ENCODE assay signal across 13 mouse cellular contexts in the genomic region with DNA sequence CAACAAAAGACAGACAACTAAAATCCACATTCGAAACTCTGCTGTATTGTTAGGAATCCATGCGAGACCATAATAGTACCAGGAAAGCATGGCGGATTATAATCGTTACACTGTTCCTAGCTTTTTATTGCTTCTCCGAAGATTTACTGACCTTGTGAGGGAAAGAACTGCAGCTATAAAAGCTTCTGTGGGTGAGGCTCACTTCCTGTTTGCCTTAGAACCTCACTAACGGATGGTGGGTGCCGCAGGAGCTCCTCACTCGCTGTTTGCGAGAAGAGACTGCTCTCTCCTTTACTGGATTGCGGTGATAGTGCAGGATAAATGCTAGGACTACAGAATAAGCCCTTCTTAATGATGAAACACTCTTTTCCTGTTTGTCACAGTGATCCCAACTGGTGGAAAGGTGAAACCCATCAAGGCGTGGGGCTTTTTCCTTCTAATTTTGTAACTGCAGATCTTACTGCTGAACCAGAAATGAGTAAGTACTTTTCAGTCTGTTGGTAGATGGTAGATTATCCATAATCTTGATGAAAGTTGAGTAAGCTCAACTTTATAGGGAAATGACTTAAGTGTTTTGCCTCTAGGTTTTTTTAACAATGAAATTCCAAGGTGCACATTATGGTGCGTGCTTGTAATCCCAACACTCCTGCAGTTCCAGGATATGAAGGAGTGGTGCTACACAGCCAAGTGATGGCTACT. TPM values are rescaled to one million over a fixed set of nuclear protein-coding genes. Genes with fewer than 3 reads are reported as not detected.
DNase-seq lines count a peak whose midpoint lies in the region; ATAC-seq and TF ChIP-seq lines count a peak whose summit lies in the region.
"Had no signal": no experiment of that assay in that cellular context is flagged by ENCODE, and none has a peak within 500 bp of the region (broad histone marks: within the 10 kb centered on the region; RNA-seq: fewer than 3 reads in every experiment).

No protein-coding gene starts in this region.

- DNase-seq in liver, embryonic 13.5 days: no peak
- DNase-seq in liver: no peak
- DNase-seq in limb, embryonic 10.5 days (ENCODE audit: low spot score): no peak
- peak; percentile 48 for DNase-seq in thymus, adult 2 months
- DNase-seq in forebrain, embryonic 11.5 days (ENCODE audit: low spot score): no peak
- DNase-seq in gastrocnemius, postnatal 36 days: no peak
- no peak for DNase-seq in adrenal gland, postnatal 14 days
- DNase-seq: forebrain, postnatal 0 days; kidney, postnatal 36 days had no signal

- no peak overlapping the region for H3K4me2 ChIP-seq in liver, embryonic 13.5 days
- no peak overlapping the region for H3K4me2 ChIP-seq in forebrain, embryonic 11.5 days (ENCODE audit: low read depth, low read length, severe bottlenecking)
- H3K4me2 ChIP-seq: heart, embryonic 15.5 days; limb, embryonic 15.5 days had no signal

- 0 out of 2 replicates have a peak overlapping the region, but pooled peaks have one; percentile 5 for H3K27ac ChIP-seq in liver, embryonic 13.5 days
- H3K27ac ChIP-seq in brown adipose tissue, adult 24 weeks (replicated peaks; ENCODE audit: low read depth, low read length): peak overlapping the region; percentile 77
- 0 out of 2 replicates have a peak overlapping the region, but pooled peaks have one; percentile 42 for H3K27ac ChIP-seq in limb, embryonic 10.5 days
- H3K27ac ChIP-seq in thymus, adult 2 months (ENCODE audit: control insufficient read depth, insufficient read depth, low read length): peak overlapping the region; percentile 67
- H3K27ac ChIP-seq in forebrain, embryonic 11.5 days (ENCODE audit: low read depth, low read length): no peak overlapping the region
- H3K27ac ChIP-seq: embryonic facial prominence, embryonic 10.5 days; heart, embryonic 15.5 days; limb, embryonic 15.5 days had no signal

- WGBS in liver, embryonic 13.5 days (ENCODE audit: insufficient replicate concordance): 48% methylated on average over 12 of the region's 12 CpGs
- WGBS in limb, embryonic 10.5 days: 66% methylated on average over 12 of the region's 12 CpGs
- WGBS in thymus, adult 2 months: 10% methylated on average over 12 of the region's 12 CpGs
- 94% methylated on average over 12 of the region's 12 CpGs for WGBS in forebrain, embryonic 11.5 days

- TF ChIP-seq POLR2A in thymus, adult 2 months (IDR thresholded peaks at IDR 0.05; ENCODE audit: control insufficient read depth, extremely low read depth, insufficient read depth, low read length, poor library complexity): peak; percentile 40; the same call in 1 of the 2 replicates

- no peak overlapping the region for H3K9ac ChIP-seq in liver, embryonic 13.5 days
- no peak overlapping the region for H3K9ac ChIP-seq in forebrain, embryonic 11.5 days (ENCODE audit: low read length)
- H3K9ac ChIP-seq: forebrain, postnatal 0 days; heart, embryonic 15.5 days; limb, embryonic 15.5 days had no signal

- no peaks in the 10 kb centered on the region for H3K27me3 ChIP-seq in liver, embryonic 13.5 days
- no peaks in the 10 kb centered on the region for H3K27me3 ChIP-seq in limb, embryonic 10.5 days (ENCODE audit: low read depth, poor library complexity, severe bottlenecking)
- no peaks in the 10 kb centered on the region for H3K27me3 ChIP-seq in thymus, adult 2 months (ENCODE audit: control insufficient read depth, insufficient read depth, low read length)
- H3K27me3 ChIP-seq in forebrain, embryonic 11.5 days (ENCODE audit: control insufficient read depth, insufficient read depth, low read length): no peaks in the 10 kb centered on the region
- H3K27me3 ChIP-seq: heart, embryonic 15.5 days; limb, embryonic 15.5 days had no signal

- H3K9me3 ChIP-seq in liver, embryonic 13.5 days (replicated peaks): no peaks in the 10 kb centered on the region
- H3K9me3 ChIP-seq in limb, embryonic 10.5 days (replicated peaks): no peaks in the 10 kb centered on the region
- no peaks in the 10 kb centered on the region for H3K9me3 ChIP-seq in forebrain, embryonic 11.5 days (ENCODE audit: control insufficient read depth, low read length)
- H3K9me3 ChIP-seq: embryonic facial prominence, embryonic 10.5 days; heart, embryonic 15.5 days; limb, embryonic 15.5 days had no signal

- ATAC-seq in liver, embryonic 13.5 days (ENCODE audit: low read depth): no peak
- no peak for ATAC-seq in forebrain, embryonic 11.5 days (replicated peaks; ENCODE audit: low FRiP score)
- ATAC-seq: forebrain, postnatal 0 days had no signal

- H3K36me3 ChIP-seq in liver, embryonic 13.5 days: peaks cover 45% of the 10 kb centered on the region
- H3K36me3 ChIP-seq in limb, embryonic 10.5 days: peaks cover 53% of the 10 kb centered on the region
- peaks cover 3% of the 10 kb centered on the region for H3K36me3 ChIP-seq in thymus, adult 2 months (ENCODE audit: control insufficient read depth, insufficient read depth, low read length)
- no peaks in the 10 kb centered on the region; the same call in 1 of the 2 replicates for H3K36me3 ChIP-seq in forebrain, embryonic 11.5 days (ENCODE audit: control insufficient read depth, insufficient read depth, low read length)

- H3K4me3 ChIP-seq in liver, embryonic 13.5 days (replicated peaks): no peak overlapping the region
- peak overlapping the region; percentile 19 for H3K4me3 ChIP-seq in brown adipose tissue, adult 24 weeks (ENCODE audit: insufficient read depth, low read depth, low read length)
- H3K4me3 ChIP-seq in limb, embryonic 10.5 days: no peak overlapping the region
- peak overlapping the region; percentile 7; the same call in 1 of the 2 replicates for H3K4me3 ChIP-seq in thymus, adult 2 months (ENCODE audit: control insufficient read depth, insufficient read depth, low read length)
- H3K4me3 ChIP-seq in forebrain, embryonic 11.5 days (ENCODE audit: low read depth, low read length): no peak overlapping the region
- H3K4me3 ChIP-seq: embryonic facial prominence, embryonic 10.5 days; heart, embryonic 15.5 days; limb, embryonic 15.5 days had no signal

- 0 out of 2 replicates have a peak, but pooled peaks cover 4% of the 10 kb centered on the region for H3K4me1 ChIP-seq in liver, embryonic 13.5 days (replicated peaks)
- H3K4me1 ChIP-seq in brown adipose tissue, adult 24 weeks (ENCODE audit: control insufficient read depth, insufficient read depth, insufficient read length, low read length): no peaks in the 10 kb centered on the region
- peaks cover 11% of the 10 kb centered on the region for H3K4me1 ChIP-seq in limb, embryonic 10.5 days
- peaks cover 3% of the 10 kb centered on the region for H3K4me1 ChIP-seq in thymus, adult 2 months (replicated peaks; ENCODE audit: control insufficient read depth, insufficient read depth, low read length)
- no peaks in the 10 kb centered on the region for H3K4me1 ChIP-seq in forebrain, embryonic 11.5 days (replicated peaks; ENCODE audit: control insufficient read depth, insufficient read depth, low read length)
- H3K4me1 ChIP-seq: embryonic facial prominence, embryonic 10.5 days; heart, embryonic 15.5 days had no signal

- no peak for TF ChIP-seq CTCF in thymus, adult 2 months (IDR thresholded peaks at IDR 0.05; ENCODE audit: borderline replicate concordance, control insufficient read depth, extremely low read depth, insufficient read depth, low read length, poor library complexity)

- intact Hi-C loops in gastrocnemius, postnatal 36 days (cut with DNase I): no loop called here

RNA-seq across cellular contexts. Expression of gene Tmem236, which starts 43.5 kb away (rescaled TPM):
- polyA plus RNA-seq in liver, embryonic 13.5 days (2015; fragmentation: Nextera tagmentation; extraction: Ambion mirVana): not detected in 2 replicates
- polyA plus RNA-seq in brown adipose tissue, adult 24 weeks (2012; ENCODE audit: insufficient read depth, insufficient read length, missing spikeins): not detected in 2 replicates
- not detected in 2 replicates for polyA plus RNA-seq in limb, embryonic 10.5 days (2016; fragmentation: Nextera tagmentation; extraction: Ambion mirVana)
- polyA plus RNA-seq in thymus, adult 2 months (2012; rRNA removed): 0.11 and 0.16 TPM in 2 replicates
- polyA plus RNA-seq in forebrain, embryonic 11.5 days (2014; fragmentation: Nextera tagmentation; extraction: Ambion mirVana): not detected in 2 replicates
- total RNA-seq in gastrocnemius, postnatal 36 days (2021): under 1 TPM; 0.10 to 0.17 TPM
- total RNA-seq in adrenal gland, postnatal 14 days (2021): not detected in 2 replicates
- polyA plus RNA-seq: embryonic facial prominence, embryonic 10.5 days had no signal

RNA-seq across cellular contexts. Expression of gene Stam, which starts 56.9 kb away (rescaled TPM):
- 25.9 and 32.1 TPM in 2 replicates for polyA plus RNA-seq in liver, embryonic 13.5 days (2015; fragmentation: Nextera tagmentation; extraction: Ambion mirVana)
- polyA plus RNA-seq in brown adipose tissue, adult 24 weeks (2012; ENCODE audit: insufficient read depth, insufficient read length, missing spikeins): 18.8 and 19.0 TPM in 2 replicates
- 65.6 and 73.7 TPM in 2 replicates for polyA plus RNA-seq in limb, embryonic 10.5 days (2016; fragmentation: Nextera tagmentation; extraction: Ambion mirVana)
- 18.7 and 21.1 TPM in 2 replicates for polyA plus RNA-seq in thymus, adult 2 months (2012; rRNA removed)
- polyA plus RNA-seq in forebrain, embryonic 11.5 days (2014; fragmentation: Nextera tagmentation; extraction: Ambion mirVana): 96.0 and 109 TPM in 2 replicates
- 10 to 100 TPM; 16.0 to 17.9 TPM for total RNA-seq in gastrocnemius, postnatal 36 days (2021)
- total RNA-seq in adrenal gland, postnatal 14 days (2021): 47.2 and 47.5 TPM in 2 replicates

Comparison
In these comparisons a context has a peak if more than half of its experiments do, and no peak if none do; other contexts are left out.
1. H3K4me3 ChIP-seq: peak in brown adipose tissue, adult 24 weeks (single experiment) and thymus, adult 2 months (single experiment); none in liver, embryonic 13.5 days (single experiment), limb, embryonic 10.5 days (single experiment) and forebrain, embryonic 11.5 days (single experiment).